Mouse (Mus musculus): Measurements from ENCODE around the gene Casp3. TPM values are rescaled to one million over a fixed set of nuclear protein-coding genes. Genes with fewer than 3 reads are reported as not detected.
"Not testable (repeated sequence)": the region's sequence is repeated elsewhere in the genome, so short reads cannot be mapped to it uniquely, and the experiment has no call there.

Gene Casp3
- total and polyA plus RNA-seq, 3 experiments = 1.6 to 3.3 (median 2.2) TPM

GRCm38 (mm10) chr8:46573446-46573845, 43.6 kb upstream of the Casp3 start:
- Histone ChIP-seq H3K27ac (no peak overlapping the region), H3K4me3 (no peak overlapping the region), H3K9ac (ENCODE audit: low read depth, low read length) (no peak overlapping the region), H3K27me3 (ENCODE audit: control insufficient read depth, insufficient read depth, low read length) (no peaks in the 10 kb centered on the region), H3K79me2 (replicated peaks; ENCODE audit: control insufficient read depth, insufficient read depth, low read length) (no peaks in the 10 kb centered on the region), H3K36me3 (ENCODE audit: control insufficient read depth, insufficient read depth, low read length) (no peaks in the 10 kb centered on the region; the same call in 1 of the 2 replicates), H3K4me1 (ENCODE audit: control insufficient read depth, insufficient read depth, low read length) (no peaks in the 10 kb centered on the region)
- WGBS = 94% methylated on average over 2 of the region's 2 CpGs
- no peak for DNase-seq
- intact Hi-C loops (cut with DNase I) = no loop called here
- TF ChIP-seq EP300 (IDR thresholded peaks at IDR 0.05; ENCODE audit: insufficient read depth, low read depth, low read length) = no peak
- no peak for TF ChIP-seq POLR2A (IDR thresholded peaks at IDR 0.05; ENCODE audit: insufficient read depth, low read depth, low read length)
- no peak for TF ChIP-seq CTCF (IDR thresholded peaks at IDR 0.05)

DNA sequence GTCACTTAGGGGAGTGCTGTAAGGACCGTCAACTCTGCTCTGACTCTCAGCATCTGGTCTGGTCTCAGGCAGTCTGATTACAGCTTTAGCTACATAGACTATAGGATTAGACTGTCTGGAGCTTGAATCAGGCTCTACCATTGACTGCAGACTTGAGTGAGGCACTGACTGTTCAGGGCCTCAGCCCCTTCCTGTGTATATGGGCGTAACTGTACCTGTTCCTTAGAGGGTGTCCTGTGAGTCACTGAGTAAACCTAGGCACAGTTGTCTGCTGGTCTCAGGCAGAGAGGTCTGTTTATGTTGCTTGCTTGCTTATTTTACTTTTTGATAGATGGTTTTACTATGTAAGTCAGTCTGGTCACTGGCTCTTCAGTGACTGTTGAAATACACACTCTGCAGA, 43.1 kb upstream of the Casp3 start:
- H3K36me3 ChIP-seq (ENCODE audit: control insufficient read depth, insufficient read depth, low read length) = no peaks in the 10 kb centered on the region; the same call in 1 of the 2 replicates
- TF ChIP-seq EP300 (IDR thresholded peaks at IDR 0.05; ENCODE audit: insufficient read depth, low read depth, low read length) (no peak), POLR2A (IDR thresholded peaks at IDR 0.05; ENCODE audit: insufficient read depth, low read depth, low read length) (no peak), CTCF (IDR thresholded peaks at IDR 0.05) (no peak)
- WGBS = 94% methylated on average over 2 of the region's 2 CpGs

GRCm38 (mm10) chr8:46578794-46579193, 38.3 kb upstream of the Casp3 start:
- Histone ChIP-seq H3K9ac (ENCODE audit: low read depth, low read length) (no peak overlapping the region), H3K4me1 (ENCODE audit: control insufficient read depth, insufficient read depth, low read length) (no peaks in the 10 kb centered on the region), H3K27me3 (ENCODE audit: control insufficient read depth, insufficient read depth, low read length) (no peaks in the 10 kb centered on the region), H3K27ac (no peak overlapping the region), H3K4me3 (no peak overlapping the region), H3K79me2 (replicated peaks; ENCODE audit: control insufficient read depth, insufficient read depth, low read length) (no peaks in the 10 kb centered on the region), H3K36me3 (ENCODE audit: control insufficient read depth, insufficient read depth, low read length) (no peaks in the 10 kb centered on the region; the same call in 1 of the 2 replicates)
- no peak for DNase-seq
- intact Hi-C loops (cut with DNase I) = no loop called here
- TF ChIP-seq CTCF (IDR thresholded peaks at IDR 0.05) = no peak
- TF ChIP-seq EP300 (IDR thresholded peaks at IDR 0.05; ENCODE audit: insufficient read depth, low read depth, low read length) = no peak
- no peak for TF ChIP-seq POLR2A (IDR thresholded peaks at IDR 0.05; ENCODE audit: insufficient read depth, low read depth, low read length)
- 94% methylated on average over 9 of the region's 9 CpGs for WGBS

More for the DNA sequence above, 43.1 kb upstream of the Casp3 start:
- intact Hi-C loops (cut with DNase I) = no loop called here
- Histone ChIP-seq H3K27ac (no peak overlapping the region), H3K4me1 (ENCODE audit: control insufficient read depth, insufficient read depth, low read length) (no peaks in the 10 kb centered on the region), H3K9ac (ENCODE audit: low read depth, low read length) (no peak overlapping the region), H3K27me3 (ENCODE audit: control insufficient read depth, insufficient read depth, low read length) (no peaks in the 10 kb centered on the region), H3K79me2 (replicated peaks; ENCODE audit: control insufficient read depth, insufficient read depth, low read length) (no peaks in the 10 kb centered on the region), H3K4me3 (no peak overlapping the region)
- DNase-seq = no peak

GRCm38 (mm10) chr8:46584328-46584727, 32.8 kb upstream of the Casp3 start:
- H3K9ac ChIP-seq (ENCODE audit: low read depth, low read length); H3K4me1 ChIP-seq (ENCODE audit: control insufficient read depth, insufficient read depth, low read length); H3K4me3 ChIP-seq; H3K27ac ChIP-seq; H3K36me3 ChIP-seq (ENCODE audit: control insufficient read depth, insufficient read depth, low read length); H3K79me2 ChIP-seq (replicated peaks; ENCODE audit: control insufficient read depth, insufficient read depth, low read length); intact Hi-C loops (cut with DNase I); H3K27me3 ChIP-seq (ENCODE audit: control insufficient read depth, insufficient read depth, low read length); DNase-seq: not testable (repeated sequence)
- 85% methylated on average over 4 of the region's 4 CpGs for whole genome bisulfite sequencing

- TF ChIP-seq EP300 (IDR thresholded peaks at IDR 0.05; ENCODE audit: insufficient read depth, low read depth, low read length) = no peak
- H3K27me3 ChIP-seq (ENCODE audit: control insufficient read depth, insufficient read depth, low read length) = no peaks in the 10 kb centered on the region
- intact Hi-C loops (cut with DNase I) = no loop called here
- 63% methylated on average over 3 of the region's 3 CpGs for WGBS
- H3K36me3 ChIP-seq (ENCODE audit: control insufficient read depth, insufficient read depth, low read length) = no peaks in the 10 kb centered on the region
- H3K4me1 ChIP-seq (ENCODE audit: control insufficient read depth, insufficient read depth, low read length) = no peaks in the 10 kb centered on the region
- H3K4me3 ChIP-seq = no peak overlapping the region
- H3K9ac ChIP-seq (ENCODE audit: low read depth, low read length) = no peak overlapping the region
- DNase-seq = no peak
- no peak overlapping the region for H3K27ac ChIP-seq
- no peaks in the 10 kb centered on the region for H3K79me2 ChIP-seq (replicated peaks; ENCODE audit: control insufficient read depth, insufficient read depth, low read length)
Observed at GRCm38 (mm10) chr8:46585576-46585975, 31.5 kb upstream of the Casp3 start.

GRCm38 (mm10) chr8:46587911-46588310, 29.2 kb upstream of the Casp3 start:
- DNase-seq = no peak
- no peaks in the 10 kb centered on the region for H3K36me3 ChIP-seq (ENCODE audit: control insufficient read depth, insufficient read depth, low read length)
- no peak for TF ChIP-seq CTCF (IDR thresholded peaks at IDR 0.05)
- no peak for TF ChIP-seq POLR2A (IDR thresholded peaks at IDR 0.05; ENCODE audit: insufficient read depth, low read depth, low read length)
- H3K4me1 ChIP-seq (ENCODE audit: control insufficient read depth, insufficient read depth, low read length) = no peaks in the 10 kb centered on the region
- no peak overlapping the region for H3K27ac ChIP-seq
- no peak overlapping the region for H3K9ac ChIP-seq (ENCODE audit: low read depth, low read length)
- H3K79me2 ChIP-seq (replicated peaks; ENCODE audit: control insufficient read depth, insufficient read depth, low read length) = no peaks in the 10 kb centered on the region
- no peak overlapping the region for H3K4me3 ChIP-seq
- 66% methylated on average over 5 of the region's 5 CpGs for WGBS
- no peaks in the 10 kb centered on the region for H3K27me3 ChIP-seq (ENCODE audit: control insufficient read depth, insufficient read depth, low read length)
- intact Hi-C loops (cut with DNase I) = no loop called here

- Histone ChIP-seq H3K4me3 (no peak overlapping the region), H3K79me2 (replicated peaks; ENCODE audit: control insufficient read depth, insufficient read depth, low read length) (no peaks in the 10 kb centered on the region), H3K4me1 (ENCODE audit: control insufficient read depth, insufficient read depth, low read length) (no peaks in the 10 kb centered on the region), H3K9ac (ENCODE audit: low read depth, low read length) (no peak overlapping the region), H3K36me3 (ENCODE audit: control insufficient read depth, insufficient read depth, low read length) (no peaks in the 10 kb centered on the region), H3K27me3 (ENCODE audit: control insufficient read depth, insufficient read depth, low read length) (no peaks in the 10 kb centered on the region), H3K27ac (no peak overlapping the region)
- DNase-seq = no peak
- intact Hi-C loops (cut with DNase I) = no loop called here
- TF ChIP-seq EP300 (IDR thresholded peaks at IDR 0.05; ENCODE audit: insufficient read depth, low read depth, low read length) (no peak), CTCF (IDR thresholded peaks at IDR 0.05) (no peak), POLR2A (IDR thresholded peaks at IDR 0.05; ENCODE audit: insufficient read depth, low read depth, low read length) (no peak)
- 99% methylated on average over 2 of the region's 2 CpGs for WGBS
Observed at GRCm38 (mm10) chr8:46588663-46589062, 28.4 kb upstream of the Casp3 start.

Measured in heart, adult 2 months (tissue).